8 mouse cellular contexts compared by ENCODE assay signal in the genomic region with DNA sequence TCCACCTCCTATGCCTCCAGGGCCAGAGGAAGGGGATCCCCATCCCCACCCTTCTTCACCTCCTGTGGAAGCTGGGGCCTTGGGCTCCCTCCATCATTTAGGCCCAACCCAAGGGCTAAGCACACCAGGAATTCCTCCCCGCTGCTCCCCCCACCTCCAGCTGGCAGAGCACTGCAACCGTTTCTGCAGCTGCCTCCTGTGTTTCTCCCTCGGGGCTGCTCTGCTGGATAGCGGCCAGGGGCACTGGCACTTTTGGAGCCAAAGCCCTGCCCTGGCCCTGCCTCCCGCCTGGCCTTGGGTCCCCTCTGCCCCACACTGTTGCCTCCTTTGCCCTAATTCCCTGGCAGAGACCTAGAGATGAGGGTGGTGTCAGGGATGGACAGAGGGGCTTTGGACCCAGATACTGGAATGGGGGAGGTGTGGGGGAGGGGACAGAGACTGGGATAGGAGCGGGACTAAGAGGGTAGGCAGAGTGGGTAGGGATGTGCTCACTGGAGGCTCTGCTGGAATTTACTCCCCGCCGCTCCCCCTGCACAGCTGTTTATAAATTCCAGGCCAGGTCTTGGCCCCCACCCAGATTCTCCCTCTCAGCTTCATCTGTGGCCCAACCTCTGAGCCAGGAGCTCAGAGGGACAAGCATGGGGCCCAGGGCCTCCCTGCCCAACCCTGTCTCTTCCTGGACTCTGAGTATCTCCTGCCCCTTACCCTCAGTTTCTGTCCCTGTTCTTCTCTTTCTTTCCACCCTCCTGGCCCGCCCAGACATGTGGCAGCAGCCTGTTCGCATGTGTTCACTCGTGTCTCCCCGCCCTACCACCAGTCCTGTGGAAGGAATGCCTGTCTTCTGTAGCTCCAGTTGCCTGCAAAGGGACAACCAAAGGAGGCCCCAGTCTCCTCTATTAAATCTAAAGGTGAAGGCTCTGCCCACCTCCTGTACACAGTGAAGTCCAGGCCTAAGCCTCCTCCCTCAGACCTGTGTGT. TPM values are rescaled to one million over a fixed set of nuclear protein-coding genes. Genes with fewer than 3 reads are reported as not detected.
DNase-seq lines count a peak whose midpoint lies in the region; ATAC-seq and TF ChIP-seq lines count a peak whose summit lies in the region.

No protein-coding gene starts in this region.

- no peak for DNase-seq in midbrain, embryonic 10.5 days (ENCODE audit: low spot score)
- DNase-seq in midbrain, embryonic 11.5 days (ENCODE audit: low spot score, missing footprints): no peak
- DNase-seq in heart, postnatal 0 days (ENCODE audit: low spot score): peak; percentile 92
- peak; percentile 88 to 91 for DNase-seq in kidney, postnatal 36 days
- DNase-seq in lung, postnatal 25 days (ENCODE audit: low spot score): peak; percentile 89

- peak; percentile 90 for TF ChIP-seq EP300 in heart, postnatal 0 days (IDR thresholded peaks at IDR 0.05; ENCODE audit: low read depth)

- H3K4me3 ChIP-seq in midbrain, embryonic 10.5 days: no peak overlapping the region
- no peak overlapping the region for H3K4me3 ChIP-seq in midbrain, embryonic 11.5 days (ENCODE audit: low read depth, low read length)
- peak overlapping the region; percentile 16 for H3K4me3 ChIP-seq in embryonic facial prominence, embryonic 15.5 days (replicated peaks)
- peak overlapping the region; percentile 3; the same call in 1 of the 2 replicates for H3K4me3 ChIP-seq in heart, postnatal 0 days (ENCODE audit: low read depth, low read length)
- H3K4me3 ChIP-seq in stomach, embryonic 14.5 days (ENCODE audit: low read depth, low read length): peak overlapping the region; percentile 1; the same call in 1 of the 2 replicates

- H3K4me1 ChIP-seq in midbrain, embryonic 10.5 days: peaks cover 29% of the 10 kb centered on the region
- H3K4me1 ChIP-seq in midbrain, embryonic 11.5 days (ENCODE audit: control insufficient read depth, insufficient read depth, low read length): peaks cover 2% of the 10 kb centered on the region; the same call in 1 of the 2 replicates
- peaks cover 58% of the 10 kb centered on the region for H3K4me1 ChIP-seq in embryonic facial prominence, embryonic 15.5 days
- peaks cover 26% of the 10 kb centered on the region for H3K4me1 ChIP-seq in heart, postnatal 0 days (ENCODE audit: control insufficient read depth, insufficient read depth)
- H3K4me1 ChIP-seq in stomach, embryonic 14.5 days (ENCODE audit: control insufficient read depth, insufficient read depth, low read length): peaks cover 24% of the 10 kb centered on the region

- WGBS in midbrain, embryonic 10.5 days: 41% methylated on average over 12 of the region's 12 CpGs
- WGBS in midbrain, embryonic 11.5 days: 48% methylated on average over 12 of the region's 12 CpGs
- WGBS in embryonic facial prominence, embryonic 15.5 days: 6% methylated on average over 12 of the region's 12 CpGs
- 7% methylated on average over 12 of the region's 12 CpGs for WGBS in heart, postnatal 0 days
- WGBS in stomach, embryonic 14.5 days: 13% methylated on average over 12 of the region's 12 CpGs

- H3K36me3 ChIP-seq in midbrain, embryonic 10.5 days: no peaks in the 10 kb centered on the region
- H3K36me3 ChIP-seq in midbrain, embryonic 11.5 days (ENCODE audit: control insufficient read depth, insufficient read depth, low read length): no peaks in the 10 kb centered on the region
- peaks cover 34% of the 10 kb centered on the region for H3K36me3 ChIP-seq in embryonic facial prominence, embryonic 15.5 days
- H3K36me3 ChIP-seq in heart, postnatal 0 days (replicated peaks; ENCODE audit: control insufficient read depth, insufficient read depth, low read length): peaks cover 33% of the 10 kb centered on the region
- H3K36me3 ChIP-seq in stomach, embryonic 14.5 days (ENCODE audit: control insufficient read depth, insufficient read depth, low read length): peaks cover 3% of the 10 kb centered on the region; the same call in 1 of the 2 replicates

- no peak for ATAC-seq in midbrain, embryonic 11.5 days (ENCODE audit: low FRiP score)
- peak; percentile 83 for ATAC-seq in embryonic facial prominence, embryonic 15.5 days (ENCODE audit: insufficient number of reproducible peaks, low FRiP score, low TSS enrichment, low read depth)
- ATAC-seq in heart, postnatal 0 days (ENCODE audit: insufficient read depth, low read depth): peak; percentile 82
- ATAC-seq in stomach, embryonic 14.5 days (ENCODE audit: insufficient number of reproducible peaks, insufficient read depth, low FRiP score, low read depth): peak; percentile 62; the same call in 1 of the 2 replicates
- no peak for ATAC-seq in cerebellum, adult (ENCODE audit: insufficient number of reproducible peaks, low FRiP score, low TSS enrichment)

- 0 out of 2 replicates have a peak, but pooled peaks cover 3% of the 10 kb centered on the region for H3K27me3 ChIP-seq in midbrain, embryonic 10.5 days (ENCODE audit: low read depth, poor library complexity, severe bottlenecking)
- H3K27me3 ChIP-seq in midbrain, embryonic 11.5 days (ENCODE audit: control insufficient read depth, insufficient read depth, low read length): no peaks in the 10 kb centered on the region
- no peaks in the 10 kb centered on the region for H3K27me3 ChIP-seq in embryonic facial prominence, embryonic 15.5 days
- H3K27me3 ChIP-seq in heart, postnatal 0 days (ENCODE audit: control insufficient read depth, insufficient read depth, low read length): no peaks in the 10 kb centered on the region
- no peaks in the 10 kb centered on the region for H3K27me3 ChIP-seq in stomach, embryonic 14.5 days (ENCODE audit: control insufficient read depth, insufficient read depth, low read length)

- H3K9me3 ChIP-seq in midbrain, embryonic 10.5 days (replicated peaks): no peaks in the 10 kb centered on the region
- no peaks in the 10 kb centered on the region for H3K9me3 ChIP-seq in midbrain, embryonic 11.5 days (ENCODE audit: control insufficient read depth, low read length)
- no peaks in the 10 kb centered on the region for H3K9me3 ChIP-seq in embryonic facial prominence, embryonic 15.5 days (replicated peaks)
- H3K9me3 ChIP-seq in heart, postnatal 0 days (replicated peaks; ENCODE audit: control insufficient read depth, low read length): no peaks in the 10 kb centered on the region
- no peaks in the 10 kb centered on the region for H3K9me3 ChIP-seq in stomach, embryonic 14.5 days (ENCODE audit: control insufficient read depth, low read depth, low read length)

- TF ChIP-seq CTCF in heart, postnatal 0 days (IDR thresholded peaks at IDR 0.05; ENCODE audit: low read depth): no peak

- H3K9ac ChIP-seq in midbrain, embryonic 11.5 days (ENCODE audit: low read length): no peak overlapping the region
- H3K9ac ChIP-seq in embryonic facial prominence, embryonic 15.5 days: no peak overlapping the region
- H3K9ac ChIP-seq in heart, postnatal 0 days (replicated peaks; ENCODE audit: low read depth, low read length): no peak overlapping the region
- no peak overlapping the region for H3K9ac ChIP-seq in stomach, embryonic 14.5 days (replicated peaks; ENCODE audit: low read depth, low read length)

- H3K4me2 ChIP-seq in midbrain, embryonic 11.5 days: no peak overlapping the region
- H3K4me2 ChIP-seq in embryonic facial prominence, embryonic 15.5 days (replicated peaks): peak overlapping the region; percentile 44
- H3K4me2 ChIP-seq in heart, postnatal 0 days (ENCODE audit: low read depth, low read length): peak overlapping the region; percentile 58
- H3K4me2 ChIP-seq in stomach, embryonic 14.5 days (replicated peaks; ENCODE audit: low read depth, low read length): peak overlapping the region; percentile 34

- peak overlapping the region; percentile 9; the same call in 1 of the 2 replicates for H3K27ac ChIP-seq in midbrain, embryonic 10.5 days (replicated peaks)
- H3K27ac ChIP-seq in midbrain, embryonic 11.5 days (ENCODE audit: low read depth, low read length): no peak overlapping the region
- H3K27ac ChIP-seq in embryonic facial prominence, embryonic 15.5 days (replicated peaks): peak overlapping the region; percentile 95
- peak overlapping the region; percentile 89 for H3K27ac ChIP-seq in heart, postnatal 0 days (ENCODE audit: low read depth)
- H3K27ac ChIP-seq in stomach, embryonic 14.5 days (ENCODE audit: low read length): peak overlapping the region; percentile 92

RNA-seq across cellular contexts. Expression of a gene that starts 4.8 kb away (rescaled TPM):
- 12.5 and 13.6 TPM in 2 replicates for polyA plus RNA-seq in midbrain, embryonic 10.5 days (2016; fragmentation: Nextera tagmentation; extraction: Ambion mirVana)
- polyA plus RNA-seq in midbrain, embryonic 11.5 days (2014; fragmentation: Nextera tagmentation; extraction: Ambion mirVana): 8.9 and 10.9 TPM in 2 replicates
- 72.5 and 73.3 TPM in 2 replicates for polyA plus RNA-seq in embryonic facial prominence, embryonic 15.5 days (2015; fragmentation: Nextera tagmentation; extraction: Ambion mirVana)
- total RNA-seq in heart, postnatal 0 days (2014; rRNA removed; ENCODE audit: low replicate concordance): 66.7 and 80.0 TPM in 2 replicates
- 47.5 and 48.7 TPM in 2 replicates for polyA plus RNA-seq in heart, postnatal 0 days (2015; fragmentation: Nextera tagmentation; extraction: Ambion mirVana)
- 36.1 and 49.9 TPM in 2 replicates for polyA plus RNA-seq in stomach, embryonic 14.5 days (2014; fragmentation: Nextera tagmentation; extraction: Ambion mirVana)

RNA-seq across cellular contexts. Expression of a gene that starts 16.7 kb away (rescaled TPM):
- 181 and 183 TPM in 2 replicates for polyA plus RNA-seq in midbrain, embryonic 10.5 days (2016; fragmentation: Nextera tagmentation; extraction: Ambion mirVana)
- 186 and 187 TPM in 2 replicates for polyA plus RNA-seq in midbrain, embryonic 11.5 days (2014; fragmentation: Nextera tagmentation; extraction: Ambion mirVana)
- polyA plus RNA-seq in embryonic facial prominence, embryonic 15.5 days (2015; fragmentation: Nextera tagmentation; extraction: Ambion mirVana): 202 and 212 TPM in 2 replicates
- 81.6 and 102 TPM in 2 replicates for total RNA-seq in heart, postnatal 0 days (2014; rRNA removed; ENCODE audit: low replicate concordance)
- polyA plus RNA-seq in heart, postnatal 0 days (2015; fragmentation: Nextera tagmentation; extraction: Ambion mirVana): 120 and 128 TPM in 2 replicates
- polyA plus RNA-seq in stomach, embryonic 14.5 days (2014; fragmentation: Nextera tagmentation; extraction: Ambion mirVana): 187 and 201 TPM in 2 replicates

RNA-seq across cellular contexts. Expression of a gene that starts 40.4 kb away (rescaled TPM):
- polyA plus RNA-seq in midbrain, embryonic 10.5 days (2016; fragmentation: Nextera tagmentation; extraction: Ambion mirVana): 864 and 990 TPM in 2 replicates
- polyA plus RNA-seq in midbrain, embryonic 11.5 days (2014; fragmentation: Nextera tagmentation; extraction: Ambion mirVana): 1,003 and 1,028 TPM in 2 replicates
- 931 and 958 TPM in 2 replicates for polyA plus RNA-seq in embryonic facial prominence, embryonic 15.5 days (2015; fragmentation: Nextera tagmentation; extraction: Ambion mirVana)
- 292 and 404 TPM in 2 replicates for total RNA-seq in heart, postnatal 0 days (2014; rRNA removed; ENCODE audit: low replicate concordance)
- polyA plus RNA-seq in heart, postnatal 0 days (2015; fragmentation: Nextera tagmentation; extraction: Ambion mirVana): 632 and 642 TPM in 2 replicates
- 958 and 987 TPM in 2 replicates for polyA plus RNA-seq in stomach, embryonic 14.5 days (2014; fragmentation: Nextera tagmentation; extraction: Ambion mirVana)

Comparison
In these comparisons a context has a peak if more than half of its experiments do, and no peak if none do; other contexts are left out.
1. DNase-seq: peak in heart, postnatal 0 days (single experiment), kidney, postnatal 36 days (2 of 2) and lung, postnatal 25 days (single experiment); none in midbrain, embryonic 10.5 days (single experiment) and midbrain, embryonic 11.5 days (single experiment).
2. H3K4me3 ChIP-seq: peak in embryonic facial prominence, embryonic 15.5 days (single experiment), heart, postnatal 0 days (single experiment) and stomach, embryonic 14.5 days (single experiment); none in midbrain, embryonic 10.5 days (single experiment) and midbrain, embryonic 11.5 days (single experiment).
3. ATAC-seq: peak in embryonic facial prominence, embryonic 15.5 days (single experiment), heart, postnatal 0 days (single experiment) and stomach, embryonic 14.5 days (single experiment); none in midbrain, embryonic 11.5 days (single experiment) and cerebellum, adult (single experiment).